Mouse (Mus musculus) A20 (cell line): ENCODE measurements around the gene 1700030K09Rik.

Experiments used
- DNase-seq: peaks from one replicate; pipeline ENCODE4 v3.0.0-alpha.2; 2011; ENCODE audit warnings: low read depth, low spot score

The 1700030K09Rik gene

DNA sequence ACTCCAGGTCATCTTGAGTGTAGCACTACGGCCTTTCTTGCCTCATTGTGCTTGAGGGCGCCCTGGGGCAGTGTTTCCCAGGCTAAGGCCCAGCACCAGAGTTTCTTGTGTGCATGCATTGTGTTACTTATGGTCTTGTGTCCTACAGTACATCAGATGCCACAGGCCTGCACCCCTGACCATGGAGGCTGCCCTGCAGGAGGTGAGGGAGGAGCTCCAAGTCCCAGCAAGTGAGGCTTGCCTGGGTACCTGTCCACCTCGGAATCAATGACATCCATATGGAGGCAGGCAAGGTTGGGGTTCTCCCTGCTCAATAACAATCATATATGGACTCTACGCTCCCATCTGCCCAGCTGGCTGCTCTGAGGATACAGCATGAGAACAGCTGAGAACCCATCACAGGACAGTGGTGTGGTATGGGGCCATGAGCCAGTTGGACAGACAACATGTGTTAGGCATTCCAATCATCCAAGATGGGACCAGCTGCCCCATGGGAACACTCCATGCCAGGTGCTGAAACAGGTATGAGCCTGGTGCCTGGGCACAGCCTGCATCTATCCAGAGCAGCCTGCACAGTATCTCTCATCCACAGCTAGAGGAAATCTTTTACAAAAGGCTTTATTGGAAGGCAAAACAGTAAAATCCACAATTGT, 16.3 kb downstream of the 1700030K09Rik start:
- DNase-seq = no peak

DNA sequence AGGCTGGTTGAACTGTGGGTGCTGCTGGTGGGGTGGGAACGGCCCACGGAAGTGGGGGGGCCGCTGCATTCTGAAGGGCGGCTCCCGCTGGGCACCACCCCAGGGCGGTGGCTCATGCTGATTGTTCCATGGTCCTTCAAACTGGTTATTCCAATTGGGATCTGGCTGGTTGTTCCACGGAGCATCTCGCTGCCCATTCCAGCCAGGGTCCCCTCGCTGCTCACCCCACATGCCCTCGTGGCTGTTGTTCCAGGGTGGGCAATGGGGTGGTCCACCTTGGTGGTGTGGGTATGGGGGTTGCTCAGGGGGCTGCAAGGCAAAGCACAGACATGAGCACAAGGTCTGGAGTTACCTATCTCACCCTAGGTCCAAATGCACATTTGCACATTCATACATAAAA, 20.5 kb downstream of the 1700030K09Rik start:
- no peak for DNase-seq

DNA sequence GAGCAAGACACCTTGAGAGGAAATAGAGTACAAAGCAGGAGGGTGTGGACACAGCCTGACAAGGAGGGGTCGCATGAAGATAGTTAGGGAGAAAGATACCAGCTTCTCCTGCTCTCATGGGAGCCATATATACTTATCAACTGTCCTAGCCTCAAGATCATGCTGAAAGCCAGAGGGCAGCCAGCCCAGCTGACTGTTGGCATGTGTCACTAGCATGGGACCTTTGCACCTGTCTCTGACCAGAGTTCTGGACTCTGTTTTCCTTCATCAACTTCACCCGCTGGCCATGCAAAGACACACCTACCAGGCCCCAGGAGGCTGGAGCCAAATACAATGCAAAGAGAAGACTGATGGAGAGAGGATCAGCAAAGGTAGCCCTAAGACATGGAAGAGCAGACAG, 25.6 kb downstream of the 1700030K09Rik start:
- no peak for DNase-seq

DNA sequence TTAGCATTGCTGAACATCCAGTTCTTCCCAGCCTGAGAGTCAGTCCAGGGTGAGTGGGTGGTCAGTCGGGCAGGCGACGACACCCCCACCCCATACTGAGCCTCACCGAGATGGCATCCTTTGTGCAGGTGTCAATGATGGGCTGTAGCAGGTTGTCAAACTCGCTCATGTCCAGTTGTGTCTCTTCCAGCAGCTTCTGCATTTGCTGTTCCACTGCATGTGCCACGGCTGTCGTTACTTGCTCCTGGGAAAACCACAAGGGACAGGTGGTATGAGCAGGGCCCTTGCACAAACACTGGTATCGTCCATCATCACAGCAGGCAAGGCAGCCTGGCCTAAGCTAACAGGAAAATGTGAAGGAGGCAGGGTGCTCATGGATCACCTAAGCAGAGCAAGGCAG, 26.3 kb downstream of the 1700030K09Rik start:
- no peak for DNase-seq

DNA sequence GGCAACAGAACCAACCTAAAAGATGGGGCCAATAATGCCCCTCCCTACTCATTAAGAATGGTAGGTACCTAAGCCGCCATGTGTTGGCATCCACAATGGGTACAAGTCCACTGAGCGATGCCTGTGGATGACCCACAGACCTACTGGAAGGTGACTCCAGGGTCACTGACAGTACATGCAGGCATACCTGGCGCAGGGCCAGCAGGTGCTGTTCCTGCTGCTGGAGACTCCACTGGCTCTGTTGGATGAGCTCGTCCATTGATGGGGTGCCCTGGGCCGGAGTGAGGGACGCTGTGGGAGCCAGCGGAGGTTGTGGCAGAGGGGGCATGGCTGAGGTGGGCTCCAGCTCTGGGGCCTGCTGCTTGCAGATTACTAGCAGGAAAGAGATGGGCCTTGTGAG, 27.0 kb downstream of the 1700030K09Rik start:
- DNase-seq = no peak

DNA sequence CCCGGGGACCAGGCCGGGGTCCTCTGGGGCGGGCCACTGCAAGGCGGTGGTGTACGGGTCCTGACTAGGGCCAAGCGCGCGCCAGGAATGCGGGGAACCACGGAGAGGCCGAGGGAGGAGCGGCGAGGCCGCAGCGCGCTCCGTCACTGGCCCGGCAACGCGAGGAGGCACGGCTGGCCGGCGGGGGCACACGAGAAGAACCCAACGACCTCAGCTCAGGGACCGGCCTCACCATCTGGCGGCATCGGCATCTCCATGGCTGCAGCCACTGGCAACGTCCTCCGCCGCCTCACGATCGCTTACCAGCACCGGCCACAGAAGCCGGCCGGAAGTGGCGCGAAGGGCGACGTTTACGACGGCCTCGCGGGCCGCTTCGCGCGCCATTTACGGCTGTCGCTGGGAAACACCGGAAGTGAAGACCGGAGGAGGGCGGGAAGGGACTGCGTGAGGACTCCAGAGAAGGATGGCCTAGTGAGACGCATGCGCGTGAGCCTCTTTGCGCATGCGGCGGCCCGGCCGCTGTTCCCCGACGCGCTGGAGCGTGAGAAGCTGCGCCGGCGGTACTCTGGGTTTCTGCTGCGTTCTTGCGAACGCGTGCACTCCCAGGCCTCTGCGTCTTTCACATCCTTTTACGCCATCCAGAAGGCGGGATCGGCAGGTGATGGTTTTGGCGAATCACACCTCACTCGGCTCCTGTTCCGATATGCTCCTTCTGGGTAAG, 31.3 kb downstream of the 1700030K09Rik start, which contains the start of gene Cherp:
TSS of gene Cherp (minus strand) at position 401 of the 721 bp plus-strand sequence.
- DNase-seq = peak; percentile 99

DNA sequence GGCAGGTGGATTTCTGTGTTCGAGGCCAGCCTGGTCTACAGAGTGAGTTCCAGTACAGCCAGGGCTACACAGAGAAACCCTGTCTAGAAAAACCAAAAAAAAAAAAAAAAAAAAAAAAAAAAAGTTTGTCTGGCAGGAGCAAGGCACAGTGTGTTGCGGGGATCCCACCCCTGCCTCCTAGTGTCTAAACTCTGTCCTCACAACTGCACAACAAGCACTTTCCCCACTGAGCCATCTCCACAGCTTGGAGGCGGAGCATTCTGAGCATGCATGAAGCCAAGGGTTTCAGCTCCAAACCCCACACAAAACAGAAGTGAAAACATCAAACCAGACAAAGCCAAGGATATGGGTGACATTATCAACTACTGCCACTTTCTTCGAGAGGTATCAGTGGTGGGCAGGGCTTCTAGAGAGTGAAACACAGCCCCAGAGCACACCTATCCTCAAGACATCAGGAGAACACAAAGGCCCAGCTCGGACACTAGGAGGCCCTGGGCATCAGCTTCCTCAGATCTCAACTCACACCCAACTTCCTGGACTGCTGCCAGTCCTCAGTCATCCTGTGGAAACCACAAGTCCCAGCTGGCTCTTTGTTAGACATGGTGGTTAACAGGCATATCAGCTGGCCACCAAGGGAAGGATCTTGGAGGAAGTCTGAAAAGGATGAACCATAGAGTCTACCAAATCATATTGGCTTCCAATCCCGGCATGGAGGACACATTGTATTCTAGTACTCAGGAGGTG, 41.9 kb downstream of the 1700030K09Rik start:
- no peak for DNase-seq

DNA sequence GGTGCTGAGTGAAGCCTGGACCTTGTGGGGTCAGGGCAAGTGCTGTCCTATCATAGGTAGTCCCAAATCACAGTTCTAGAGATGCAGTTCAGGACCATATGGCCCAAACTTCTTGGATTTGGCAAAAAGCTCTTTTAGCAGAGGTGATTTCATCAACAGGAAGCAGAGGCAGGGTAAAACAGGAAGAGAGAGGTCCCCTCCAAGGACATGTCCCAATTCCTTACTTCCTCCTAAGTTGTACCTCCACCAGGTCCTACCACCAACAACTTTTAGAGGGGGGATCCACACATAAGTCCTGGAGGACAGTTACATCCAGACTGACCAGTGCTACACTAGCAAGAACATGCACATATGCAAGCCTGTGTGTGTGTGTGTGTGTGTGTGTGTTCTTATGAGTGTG, 43.3 kb downstream of the 1700030K09Rik start:
- DNase-seq = no peak

DNA sequence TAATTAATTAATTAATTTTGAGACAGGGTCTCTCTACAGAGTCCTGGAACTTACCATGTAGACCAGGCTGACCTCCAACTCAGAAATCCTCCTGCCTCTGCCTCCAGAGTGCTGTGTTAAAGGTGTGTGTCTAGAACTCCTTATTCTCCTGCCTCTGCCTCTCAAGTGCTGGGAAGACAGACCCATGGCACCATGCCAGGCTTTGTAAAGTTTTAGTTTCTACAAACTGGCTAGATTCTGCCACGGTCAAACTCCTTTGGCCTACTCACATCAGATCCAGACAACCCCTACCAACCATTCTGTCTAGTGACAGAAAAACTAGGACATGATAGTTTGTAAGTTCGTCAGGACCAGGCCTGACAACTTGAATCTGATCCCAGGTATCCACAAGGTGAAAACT, 47.3 kb downstream of the 1700030K09Rik start:
- no peak for DNase-seq

DNA sequence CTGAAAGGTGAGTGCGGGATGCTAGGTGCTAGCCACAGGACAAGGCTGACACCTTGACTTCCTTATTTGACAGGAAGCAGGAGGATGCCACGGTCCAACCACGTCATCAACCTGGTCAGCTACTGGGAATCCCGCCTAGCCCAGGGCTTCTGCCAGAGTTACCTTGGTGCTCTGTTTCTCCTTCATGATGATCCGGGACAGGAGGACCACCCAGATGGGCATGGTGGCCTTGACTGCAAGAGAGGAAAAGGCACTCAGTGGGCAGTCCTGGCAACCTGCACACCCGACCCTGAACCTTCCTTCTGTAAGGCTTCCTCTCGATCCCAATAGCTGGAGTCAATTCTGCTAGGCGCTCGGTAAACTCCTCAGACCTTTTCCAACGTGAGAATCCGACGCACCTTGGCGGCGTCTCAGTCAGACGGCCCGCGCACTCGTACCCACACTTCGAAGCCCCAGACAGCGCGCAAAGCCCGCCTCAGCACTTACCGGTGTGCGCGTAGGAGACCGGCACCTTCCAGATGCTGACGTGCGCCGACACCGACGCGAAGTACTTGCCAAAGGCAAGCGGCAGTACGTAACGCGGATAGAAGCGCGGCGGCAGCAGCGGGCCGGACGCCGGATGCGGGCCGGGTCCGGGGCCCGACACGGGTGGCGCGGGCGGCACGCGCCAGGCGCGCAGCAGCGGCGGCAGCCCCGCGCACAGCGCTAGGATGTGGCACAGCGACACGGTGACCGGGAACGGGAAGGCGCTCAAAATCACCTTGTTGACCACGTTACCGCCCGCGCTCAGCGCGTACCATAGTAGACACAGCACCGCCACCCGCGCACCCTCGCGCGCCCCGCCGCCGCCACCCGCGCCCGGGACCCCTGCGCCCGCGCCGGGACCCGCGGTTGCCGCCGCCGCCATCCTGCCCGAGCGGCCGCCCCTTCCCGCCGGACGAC, 48.3 kb downstream of the 1700030K09Rik start, which contains the start of gene Slc35e1:
TSS of gene Slc35e1 (minus strand) at position 935 of the 942 bp plus-strand sequence.
- peak; percentile 59 for DNase-seq

DNA sequence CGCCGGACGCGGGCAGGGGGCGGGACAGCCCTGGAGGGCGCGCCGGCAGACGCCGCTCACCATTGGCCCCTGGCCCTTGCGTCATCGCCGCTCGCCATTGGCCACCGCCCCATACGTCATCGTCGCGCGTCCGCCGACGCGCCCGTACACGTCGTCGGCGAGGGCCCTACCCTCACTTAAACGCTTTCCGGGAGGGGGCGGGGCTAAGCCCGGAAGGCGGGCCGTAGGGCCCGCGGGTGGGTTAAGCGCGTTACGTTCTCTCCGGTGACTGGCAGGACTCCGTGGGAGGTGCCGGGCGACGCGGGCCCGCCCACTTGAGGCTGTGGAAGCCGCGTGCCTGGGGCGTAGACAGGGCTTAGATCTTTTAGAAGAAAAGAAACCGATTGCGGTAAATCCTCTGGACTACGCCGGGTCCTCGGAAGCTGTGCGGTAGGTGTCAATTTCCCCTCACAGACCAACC, 49.0 kb downstream of the 1700030K09Rik start:
- DNase-seq = peak; percentile 100

DNA sequence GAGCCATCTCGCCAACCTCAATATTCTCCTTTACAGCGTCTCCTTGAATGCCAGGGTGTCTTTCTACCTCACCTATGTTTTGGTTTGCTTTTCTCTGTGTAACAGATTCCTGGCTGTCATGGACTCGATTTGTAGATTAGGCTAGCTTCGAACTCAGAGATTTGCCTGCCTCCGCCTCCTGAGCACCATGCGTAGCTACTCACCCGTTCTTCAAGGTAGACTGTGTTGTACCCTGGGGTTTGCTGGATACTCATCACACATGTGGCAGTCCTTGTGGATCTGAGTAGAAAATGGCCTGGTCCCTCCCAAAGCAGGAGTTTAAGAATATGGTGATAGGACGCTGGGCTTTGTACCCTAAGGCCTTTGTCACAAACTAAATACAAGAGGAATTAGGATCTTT, 49.7 kb downstream of the 1700030K09Rik start:
- no peak for DNase-seq

DNA sequence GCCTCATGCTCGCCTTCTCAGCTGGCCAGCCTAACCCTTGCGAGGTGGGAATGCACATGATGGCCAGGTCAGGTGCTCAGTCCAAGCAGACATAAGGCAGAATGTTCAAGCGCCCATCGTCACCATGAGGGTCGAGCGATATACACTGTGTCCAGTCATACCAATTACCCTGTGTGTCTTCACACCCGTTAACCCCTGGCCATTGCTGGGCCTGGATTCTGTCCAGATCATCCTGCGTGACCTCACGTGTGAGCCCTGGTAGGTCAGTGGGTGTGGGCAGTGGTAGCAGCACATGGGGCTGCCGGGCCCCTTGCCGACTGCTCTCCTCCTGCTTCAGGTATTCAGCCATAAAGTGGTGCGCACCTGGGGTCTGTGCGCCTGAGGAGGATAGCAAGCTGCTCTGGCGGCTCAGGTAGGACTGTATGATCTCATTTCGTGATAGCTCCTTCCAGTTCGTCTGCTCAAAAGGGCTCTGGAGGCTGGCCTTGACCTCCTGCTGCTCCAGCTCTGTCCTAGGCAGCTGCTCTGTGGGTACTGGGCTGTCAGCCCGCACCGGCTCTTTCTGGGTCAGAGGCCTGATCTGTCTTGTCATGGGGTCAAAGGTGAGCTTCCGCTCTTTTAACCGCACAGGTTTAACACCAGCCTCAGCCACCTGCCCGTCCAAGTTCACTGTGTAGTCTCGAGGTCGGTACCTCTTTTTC, 51.9 kb downstream of the 1700030K09Rik start:
- DNase-seq = no peak

DNA sequence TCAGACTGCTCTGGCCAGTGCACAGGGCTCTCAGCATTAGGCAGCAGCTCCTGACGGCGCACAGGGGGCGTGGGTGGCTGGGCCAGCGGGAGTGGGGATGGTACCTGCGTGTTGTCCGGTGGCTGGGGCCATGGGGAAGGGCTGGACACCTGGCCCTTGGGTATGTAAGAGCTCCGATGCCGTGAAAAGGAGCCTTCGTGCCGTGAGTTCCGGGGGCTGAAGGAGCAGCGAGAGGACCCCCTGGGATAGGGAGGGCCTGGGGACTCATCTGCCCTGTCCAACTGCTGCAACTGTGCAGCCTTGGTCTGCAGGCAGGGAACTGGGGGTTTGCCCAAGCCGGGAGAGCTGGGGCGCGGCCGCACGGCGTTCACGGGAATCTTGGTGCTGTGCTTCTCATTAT, 52.5 kb downstream of the 1700030K09Rik start:
- DNase-seq = no peak

DNA sequence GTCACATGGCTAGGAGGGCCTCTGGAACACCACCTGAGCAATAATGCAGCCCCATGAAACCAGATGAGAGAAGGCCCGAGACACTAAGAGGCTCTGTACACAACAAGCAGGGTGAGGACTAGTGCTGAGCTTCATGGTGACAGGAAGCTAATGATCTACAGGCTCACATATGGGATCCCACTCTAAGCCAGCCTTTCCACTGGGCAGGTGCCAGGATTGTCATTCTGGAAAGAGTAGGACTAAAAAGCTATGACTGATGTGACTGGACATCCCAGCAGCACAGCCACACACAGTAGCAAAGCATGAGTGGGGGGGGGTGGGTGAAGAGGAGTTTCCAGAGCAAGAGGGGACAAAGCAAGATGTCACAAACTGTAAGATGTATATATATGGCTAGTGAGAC, 54.2 kb downstream of the 1700030K09Rik start:
- DNase-seq = no peak

DNA sequence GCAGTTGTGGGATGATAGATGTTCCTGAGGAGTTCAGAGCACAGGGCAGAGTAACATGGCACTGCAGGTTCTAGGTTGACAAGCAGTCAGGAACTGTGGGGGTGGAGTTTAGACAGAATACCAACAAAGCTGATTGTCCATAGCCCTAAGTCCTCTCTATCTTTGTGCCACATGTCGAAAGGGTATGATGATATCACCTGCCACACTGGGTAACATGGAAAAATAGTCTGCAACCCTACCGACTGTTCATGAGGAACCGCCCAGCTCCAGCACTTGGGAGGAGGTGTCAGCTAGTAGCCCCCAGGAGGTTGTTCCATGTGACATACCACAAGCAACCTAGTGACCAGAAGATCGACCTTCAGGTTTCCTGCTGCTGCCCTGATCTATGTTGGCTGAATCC, 54.8 kb downstream of the 1700030K09Rik start:
- no peak for DNase-seq

DNA sequence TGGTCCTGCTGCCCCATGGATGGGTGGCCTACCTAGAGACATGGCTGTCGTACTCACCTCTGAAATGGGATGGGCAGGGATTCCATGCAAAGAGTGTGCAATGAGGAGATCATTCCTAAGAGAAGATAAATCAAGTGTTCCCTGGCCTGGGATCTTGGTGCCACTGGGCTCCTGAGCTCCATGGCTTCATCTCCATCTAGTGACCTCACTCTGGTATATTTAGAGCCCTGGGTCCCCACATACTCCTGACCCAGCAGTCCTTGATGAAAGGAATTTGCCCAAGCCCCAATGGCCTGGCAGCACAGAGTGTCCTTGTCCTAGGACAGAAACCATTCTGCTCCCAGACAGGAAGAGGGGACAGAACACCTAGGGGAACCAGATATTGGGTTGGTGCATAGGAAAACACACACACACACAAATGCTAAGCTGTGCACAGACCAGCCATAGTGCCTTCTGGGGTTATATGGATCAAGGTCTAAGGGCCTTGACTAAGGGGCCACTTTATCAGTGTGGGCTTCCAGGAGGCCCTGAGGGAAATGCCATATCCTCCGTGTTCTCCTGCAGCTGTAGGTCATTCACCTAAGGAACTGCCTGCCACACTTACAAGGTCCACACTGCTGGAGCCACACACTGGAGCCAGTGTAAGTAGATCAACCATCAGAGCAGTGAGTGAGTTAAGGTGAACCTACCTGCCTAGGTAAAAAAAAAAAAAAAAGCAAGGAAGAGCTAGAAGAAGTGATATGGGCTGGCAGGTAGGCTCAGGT, 56.0 kb downstream of the 1700030K09Rik start:
- DNase-seq = no peak

DNA sequence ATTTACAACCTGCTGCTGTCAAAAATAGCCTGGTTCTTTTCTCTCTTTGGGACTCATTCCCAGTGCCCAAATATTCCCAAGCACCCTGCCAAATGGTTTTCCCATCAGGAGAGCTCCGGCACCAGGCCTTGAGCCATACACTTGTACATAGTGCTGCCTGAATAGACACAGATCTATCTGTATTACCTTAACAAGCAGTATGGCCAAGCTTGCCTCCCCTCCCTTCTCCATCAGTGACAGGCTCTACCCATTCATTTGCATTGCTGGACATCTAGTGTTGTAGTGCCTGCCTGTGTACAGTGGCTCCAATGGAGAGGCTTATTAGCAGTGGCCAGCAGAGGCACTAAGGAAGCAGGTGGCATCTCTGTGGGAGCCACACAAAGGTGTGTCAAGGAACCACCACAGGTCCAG, 56.8 kb downstream of the 1700030K09Rik start:
- no peak for DNase-seq

DNA sequence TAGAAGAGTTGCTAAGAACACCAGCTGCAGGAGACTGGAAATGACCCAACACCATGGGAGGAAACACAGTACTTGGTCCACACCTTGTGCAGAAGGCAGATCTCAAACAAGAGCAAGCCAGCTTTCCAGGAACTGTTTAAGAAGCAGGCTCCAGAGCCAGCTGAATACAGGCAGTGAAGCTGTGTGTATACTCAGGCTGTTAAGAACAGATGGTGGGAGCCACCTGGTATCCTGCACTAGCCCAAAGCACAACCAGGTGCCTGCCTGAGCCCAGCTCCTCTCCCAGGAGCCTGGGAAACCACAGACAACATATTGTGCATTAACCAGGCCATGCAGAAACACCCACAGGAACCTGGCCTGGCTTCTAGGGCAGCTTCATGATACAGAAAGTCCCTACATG, 60.5 kb downstream of the 1700030K09Rik start:
- no peak for DNase-seq
